Mouse (Mus musculus) lung, adult 2 months (tissue): ENCODE measurements around the gene Pdap1.
A peak's percentile ranks its signal among the peaks of the same experiment; 100 is the strongest.

Experiments
- CTCF ChIP-seq: fragments of 200-500 bp; IDR thresholded peaks from 2 replicates; pipeline ENCODE4 v1.5.1; 2011; ENCODE audit warnings: mild to moderate bottlenecking, low read length, control low read depth; ENCODE audit not compliant: insufficient read depth
- POLR2A ChIP-seq: fragments of 200-500 bp; IDR thresholded peaks from 2 replicates; pipeline ENCODE4 v1.6.1; 2011; ENCODE audit warnings: low read depth, mild to moderate bottlenecking, control low read depth, low read length, borderline replicate concordance; ENCODE audit errors: extremely low read depth

DNA sequence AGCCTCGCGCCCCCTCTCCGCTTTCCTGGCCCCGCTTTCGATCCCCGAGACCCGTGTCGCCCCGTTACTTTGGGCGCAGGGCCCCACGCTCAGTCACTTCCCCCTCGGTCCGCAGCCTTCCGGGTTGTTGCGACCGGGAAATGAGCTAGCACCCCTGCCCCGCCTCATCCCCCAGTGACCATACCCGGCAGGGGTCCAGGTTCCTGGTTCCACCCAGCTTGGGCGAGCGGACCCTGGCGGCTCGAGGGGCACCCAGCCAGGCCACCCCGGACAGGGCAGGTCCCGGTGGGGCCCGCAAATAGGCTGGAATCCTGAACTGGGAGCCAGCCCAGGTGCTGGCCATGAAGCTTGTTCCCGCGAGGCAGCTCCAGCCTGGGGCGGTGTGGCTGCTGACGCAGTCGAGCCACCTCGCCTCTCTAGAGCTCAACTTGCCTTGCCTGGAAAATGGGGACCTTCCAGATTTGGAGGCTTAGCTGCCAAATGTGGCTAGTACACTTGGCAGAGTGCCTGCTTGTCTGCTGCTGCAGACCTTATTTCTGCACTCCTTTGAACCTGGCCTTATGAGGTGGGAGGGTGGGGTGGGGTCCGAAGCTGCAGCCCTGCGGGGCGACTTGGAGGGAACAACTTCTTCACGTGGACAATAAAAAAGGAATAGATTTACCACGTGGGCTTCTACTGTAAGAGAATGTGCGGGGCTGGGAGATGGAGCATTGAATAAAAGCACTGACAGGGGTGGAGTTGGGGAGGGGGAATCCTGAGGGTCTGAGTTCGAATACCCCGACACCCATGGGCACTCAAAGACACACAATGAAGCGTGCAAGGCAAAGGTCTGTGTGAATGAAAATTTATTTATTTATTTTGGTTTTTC is 25.2 kb downstream of the Pdap1 start:
- TF ChIP-seq CTCF (no peak), POLR2A (peak; percentile 41; the same call in 1 of the 2 replicates)
